Mouse (Mus musculus) lung, postnatal 0 days (tissue): ENCODE data around the gene Gfod1.

Experiments
- CTCF ChIP-seq: IDR thresholded peaks from 2 replicates; pipeline ENCODE4 v1.5.1; 2016; ENCODE audit warnings: antibody characterized with exemption, mild to moderate bottlenecking
- EP300 ChIP-seq: IDR thresholded peaks from 2 replicates; pipeline ENCODE4 v1.6.1; 2016; ENCODE audit warnings: antibody characterized with exemption, mild to moderate bottlenecking, control low read depth

DNA sequence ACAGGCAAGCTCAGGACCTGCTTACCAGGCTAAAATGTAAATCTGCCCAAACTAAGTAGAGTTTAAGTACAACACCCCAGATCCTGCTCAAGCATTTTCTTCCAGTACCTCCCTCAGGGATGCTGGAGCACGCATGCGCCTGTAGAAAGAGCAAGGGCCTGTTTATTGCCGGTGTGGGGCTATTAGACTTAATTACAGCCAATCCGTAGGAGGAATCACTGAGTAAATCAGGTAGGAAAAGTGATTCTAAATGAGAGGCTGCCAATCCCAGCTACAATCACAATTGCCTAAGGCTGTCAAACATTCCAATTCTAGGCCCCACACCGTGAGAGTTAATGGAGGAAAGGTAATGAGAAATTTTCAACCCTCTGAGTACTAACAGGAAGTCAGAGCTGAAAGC lies 145.7 kb downstream of the Gfod1 start:
- TF ChIP-seq CTCF (no peak), EP300 (no peak)
